Mouse (Mus musculus) MEL (cell line): ENCODE measurements around the gene Inpp5b.

Source experiments
- CTCF ChIP-seq, 3 experiments: IDR thresholded peaks in 2 of 3; conservative IDR thresholded peaks in 1 of 3; 2 replicates each; pipeline ENCODE4 v1.5.1; 2011 to 2012; ENCODE audit warnings: low read length in 3 of 3, low read depth in 2 of 3, mild to moderate bottlenecking in 2 of 3, improper control_type of control experiment in 1 of 3, inconsistent platforms in 1 of 3, mixed read lengths in 1 of 3, moderate library complexity in 1 of 3; ENCODE audit not compliant: control insufficient read depth in 1 of 3, insufficient read depth in 1 of 3, poor library complexity in 1 of 3, severe bottlenecking in 1 of 3
- EP300 ChIP-seq, 2 experiments: IDR thresholded peaks; 2 replicates each; pipeline ENCODE4 v1.6.1; 2011; ENCODE audit warnings: improper control_type of control experiment in 2 of 2, low read length in 2 of 2, low read depth in 1 of 2, mild to moderate bottlenecking in 1 of 2

DNA sequence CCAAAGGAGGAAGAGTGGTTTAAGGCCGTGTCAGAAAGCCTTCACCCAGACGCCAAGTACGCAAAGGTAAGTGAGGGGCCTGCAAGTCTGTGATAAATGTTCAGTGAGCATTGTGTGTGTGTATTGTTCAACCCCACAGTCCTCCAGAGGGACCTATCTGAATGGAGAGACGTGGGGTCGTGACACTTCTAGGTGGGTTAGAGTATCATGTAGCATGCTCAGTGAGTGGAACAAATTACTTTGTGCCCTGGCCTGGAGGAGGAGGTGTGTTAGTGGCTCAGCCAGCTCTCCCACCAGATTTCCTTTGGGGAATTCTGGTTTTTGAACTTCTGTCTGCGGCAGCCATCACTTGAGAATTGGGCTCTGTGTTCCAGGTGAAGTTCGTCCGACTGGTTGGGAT, 42.3 kb downstream of the Inpp5b start:
- TF ChIP-seq CTCF (IDR thresholded peaks at IDR 0.05 in 2 of 3, conservative IDR thresholded peaks at IDR 0.05 in 1 of 3; ENCODE audit: control insufficient read depth in 1 of 3, insufficient read depth in 1 of 3, low read depth in 2 of 3, low read length in 3 of 3, poor library complexity in 1 of 3, severe bottlenecking in 1 of 3) (no peak), EP300 (IDR thresholded peaks at IDR 0.05; ENCODE audit: low read depth in 1 of 2, low read length in 2 of 2) (no peak)
